Mouse (Mus musculus) erythroblast, embryonic 14.5 days (primary cell): ENCODE results near the gene Mkrn2os.

Source experiments
- GATA1 ChIP-seq: IDR thresholded peaks from 2 replicates; pipeline ENCODE4 v1.6.1; 2012; ENCODE audit warnings: low read length, inconsistent platforms, mixed read lengths
- TAL1 ChIP-seq: IDR thresholded peaks from 3 replicates; pipeline ENCODE4 v1.6.1; 2012; ENCODE audit warnings: low read length, inconsistent platforms, mixed read lengths

DNA sequence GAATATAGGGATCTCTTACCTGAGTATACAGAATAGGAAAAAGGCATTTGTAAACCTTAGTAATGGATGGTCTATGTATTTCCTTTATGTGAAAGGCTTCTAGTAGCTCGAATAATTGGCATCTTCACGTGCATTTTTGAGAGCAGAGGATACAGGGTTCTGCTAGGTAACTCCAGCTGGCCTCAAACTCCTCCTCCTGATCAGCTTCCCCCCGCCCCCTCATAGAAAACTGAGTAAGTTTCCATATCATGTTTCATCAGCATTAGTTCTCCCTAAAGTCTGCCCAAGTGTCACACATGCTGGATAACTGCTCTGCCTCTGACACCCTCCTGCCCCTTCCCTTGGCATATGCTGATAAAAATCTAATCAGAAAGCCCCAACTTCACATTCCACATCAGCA lies 11.6 kb downstream of the Mkrn2os start:
- TF ChIP-seq TAL1: no peak
- no peak for TF ChIP-seq GATA1
